Mouse (Mus musculus): ENCODE data around the gene Gan.

DNA sequence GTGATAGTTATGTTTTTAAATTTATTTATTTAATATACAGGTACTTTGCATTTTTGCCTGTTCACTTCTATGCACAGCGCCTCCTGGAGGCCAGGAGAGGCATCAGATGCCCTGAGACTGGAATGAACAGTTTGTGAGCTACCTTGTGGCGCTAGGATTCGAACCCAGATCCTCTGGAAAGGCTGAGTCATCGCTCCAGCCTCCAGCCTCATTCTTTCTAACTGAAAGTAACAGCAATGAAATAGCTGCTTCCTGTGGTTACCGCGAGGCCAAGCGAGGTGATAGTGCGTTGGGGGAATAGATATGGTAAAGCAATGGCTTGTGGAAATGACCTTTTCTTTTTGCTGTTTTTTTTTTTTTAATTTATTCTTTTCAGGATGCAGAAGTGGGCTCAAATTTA, 30.9 kb upstream of the Gan start:
- no peak for TF ChIP-seq CTCF (IDR thresholded peaks at IDR 0.05; ENCODE audit: low read depth)
- no peak for TF ChIP-seq EP300 (IDR thresholded peaks at IDR 0.05; ENCODE audit: low read depth)
